Mouse (Mus musculus): ENCODE measurements around the gene Tkfc. TPM values are rescaled to one million over a fixed set of nuclear protein-coding genes. Genes with fewer than 3 reads are reported as not detected.
"Not testable (repeated sequence)": the region's sequence is repeated elsewhere in the genome, so short reads cannot be mapped to it uniquely, and the experiment has no call there.

The Tkfc gene
- polyA plus RNA-seq, 1 experiment from 2014 or later: 26.1 TPM

- not testable (repeated sequence) for H3K9me3 ChIP-seq (ENCODE audit: control insufficient read depth, low read length); DNase-seq (ENCODE audit: low spot score); ATAC-seq (replicated peaks; ENCODE audit: low FRiP score); H3K4me1 ChIP-seq (replicated peaks; ENCODE audit: control insufficient read depth, insufficient read depth, low read length); H3K4me3 ChIP-seq (ENCODE audit: low read depth, low read length); H3K36me3 ChIP-seq (ENCODE audit: control insufficient read depth, insufficient read depth, low read length); H3K27ac ChIP-seq (ENCODE audit: low read depth, low read length); H3K4me2 ChIP-seq (ENCODE audit: low read depth, low read length, severe bottlenecking); H3K9ac ChIP-seq (ENCODE audit: low read length); H3K27me3 ChIP-seq (ENCODE audit: control insufficient read depth, insufficient read depth, low read length)
- WGBS: 80% methylated on average over 4 of the region's 4 CpGs
Observed at GRCm38 (mm10) chr19:10557837-10558375, 47.5 kb downstream of the Tkfc start.

GRCm38 (mm10) chr19:10557430-10557829, 48.0 kb downstream of the Tkfc start:
- Histone ChIP-seq H3K4me1 (replicated peaks; ENCODE audit: control insufficient read depth, insufficient read depth, low read length) (no peaks in the 10 kb centered on the region), H3K27me3 (ENCODE audit: control insufficient read depth, insufficient read depth, low read length) (no peaks in the 10 kb centered on the region), H3K4me3 (ENCODE audit: low read depth, low read length) (no peak overlapping the region), H3K9me3 (ENCODE audit: control insufficient read depth, low read length) (no peaks in the 10 kb centered on the region), H3K36me3 (ENCODE audit: control insufficient read depth, insufficient read depth, low read length) (no peaks in the 10 kb centered on the region), H3K4me2 (ENCODE audit: low read depth, low read length, severe bottlenecking) (no peak overlapping the region), H3K27ac (ENCODE audit: low read depth, low read length) (no peak overlapping the region), H3K9ac (ENCODE audit: low read length) (no peak overlapping the region)
- DNase-seq (ENCODE audit: low spot score) (no peak), ATAC-seq (replicated peaks; ENCODE audit: low FRiP score) (no peak)
- whole genome bisulfite sequencing: 62% methylated on average over 2 of the region's 2 CpGs

GRCm38 (mm10) chr19:10557001-10557400, 48.5 kb downstream of the Tkfc start:
- Histone ChIP-seq H3K4me3 (ENCODE audit: low read depth, low read length) (no peak overlapping the region), H3K27me3 (ENCODE audit: control insufficient read depth, insufficient read depth, low read length) (no peaks in the 10 kb centered on the region), H3K9me3 (ENCODE audit: control insufficient read depth, low read length) (no peaks in the 10 kb centered on the region), H3K36me3 (ENCODE audit: control insufficient read depth, insufficient read depth, low read length) (no peaks in the 10 kb centered on the region), H3K4me2 (ENCODE audit: low read depth, low read length, severe bottlenecking) (no peak overlapping the region), H3K9ac (ENCODE audit: low read length) (no peak overlapping the region), H3K4me1 (replicated peaks; ENCODE audit: control insufficient read depth, insufficient read depth, low read length) (no peaks in the 10 kb centered on the region), H3K27ac (ENCODE audit: low read depth, low read length) (no peak overlapping the region)
- DNase-seq (ENCODE audit: low spot score): no peak
- 71% methylated on average over 2 of the region's 2 CpGs for WGBS
- ATAC-seq (replicated peaks; ENCODE audit: low FRiP score): no peak

DNA sequence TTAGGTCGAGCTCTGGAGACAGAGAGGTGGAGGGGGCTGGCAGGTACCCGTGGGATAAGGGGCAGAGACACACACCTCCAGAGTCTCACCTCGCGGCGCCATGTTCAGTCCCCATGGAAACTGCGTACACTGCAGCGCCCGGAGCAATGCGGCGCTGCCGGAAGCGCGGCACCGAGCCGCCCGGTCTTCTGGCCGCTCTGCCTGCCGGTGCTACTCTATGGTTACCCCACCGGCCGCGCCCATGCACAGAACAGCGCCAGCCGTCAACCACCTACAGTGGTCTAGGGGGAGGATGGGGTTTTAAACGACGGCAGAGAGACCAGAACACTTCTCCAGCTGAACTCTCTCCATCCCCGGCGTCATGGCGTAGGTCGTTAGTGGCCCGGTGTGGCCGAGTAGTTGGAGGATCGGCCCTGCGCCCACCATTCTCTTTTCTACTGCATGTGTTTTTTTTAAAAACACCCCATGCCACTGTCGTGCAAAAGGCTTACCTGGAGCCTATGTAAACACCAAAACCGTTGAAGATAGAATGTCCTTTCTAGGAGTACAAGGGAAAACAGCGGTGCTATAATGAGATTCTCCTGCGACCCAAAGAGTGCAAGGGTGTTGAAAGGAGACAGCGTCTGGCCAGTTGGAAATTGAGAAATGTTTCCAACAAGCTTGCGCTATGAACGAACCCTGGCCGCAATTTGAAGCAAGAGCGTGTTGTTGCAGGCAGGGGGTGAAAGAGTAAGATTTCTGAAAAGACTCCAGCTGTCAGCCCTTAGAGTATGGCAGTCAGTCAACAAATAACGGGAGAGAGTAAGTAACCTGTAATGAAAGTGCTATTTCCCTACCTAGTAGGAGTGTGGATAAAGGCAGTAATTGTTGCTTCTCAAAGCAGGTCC, 49.6 kb downstream of the Tkfc start, which contains the start of gene Tmem216:
Gene Tmem216 (minus strand): TSS at position 615 of the 887 bp plus-strand sequence.
- no peaks in the 10 kb centered on the region for H3K9me3 ChIP-seq (ENCODE audit: control insufficient read depth, low read length)
- H3K9ac ChIP-seq (ENCODE audit: low read length): peak within 1 kb of the TSS; percentile 60
- peak within 1 kb of the TSS; percentile 53 for H3K4me3 ChIP-seq (ENCODE audit: low read depth, low read length)
- WGBS: 2% methylated on average over 43 of the region's 43 CpGs
- peak; percentile 99 for ATAC-seq (replicated peaks; ENCODE audit: low FRiP score)
- H3K36me3 ChIP-seq (ENCODE audit: control insufficient read depth, insufficient read depth, low read length): peaks cover 1% of the 10 kb centered on the region; the same call in 1 of the 2 replicates
- H3K27me3 ChIP-seq (ENCODE audit: control insufficient read depth, insufficient read depth, low read length): no peaks in the 10 kb centered on the region
- peak within 1 kb of the TSS; percentile 42; the same call in 1 of the 2 replicates for H3K27ac ChIP-seq (ENCODE audit: low read depth, low read length)
- DNase-seq (ENCODE audit: low spot score): peak; percentile 88
- H3K4me2 ChIP-seq (ENCODE audit: low read depth, low read length, severe bottlenecking): peak within 1 kb of the TSS; percentile 48
- no peaks in the 10 kb centered on the region for H3K4me1 ChIP-seq (replicated peaks; ENCODE audit: control insufficient read depth, insufficient read depth, low read length)

GRCm38 (mm10) chr19:10539454-10539853, 66.0 kb downstream of the Tkfc start:
- Histone ChIP-seq H3K4me2 (ENCODE audit: low read depth, low read length, severe bottlenecking) (no peak overlapping the region), H3K4me1 (replicated peaks; ENCODE audit: control insufficient read depth, insufficient read depth, low read length) (no peaks in the 10 kb centered on the region), H3K9me3 (ENCODE audit: control insufficient read depth, low read length) (no peaks in the 10 kb centered on the region), H3K9ac (ENCODE audit: low read length) (no peak overlapping the region), H3K27me3 (ENCODE audit: control insufficient read depth, insufficient read depth, low read length) (no peaks in the 10 kb centered on the region), H3K27ac (ENCODE audit: low read depth, low read length) (no peak overlapping the region), H3K4me3 (ENCODE audit: low read depth, low read length) (no peak overlapping the region), H3K36me3 (ENCODE audit: control insufficient read depth, insufficient read depth, low read length) (peaks cover 20% of the 10 kb centered on the region)
- no peak for ATAC-seq (replicated peaks; ENCODE audit: low FRiP score)
- WGBS: 93% methylated on average over 5 of the region's 5 CpGs
- no peak for DNase-seq (ENCODE audit: low spot score)

Other genes starting within 250 kb of the Tkfc start
- 3.2 and 7.7 TPM in 2 replicates for gene Syt7, start 216.6 kb downstream of the Tkfc start, polyA plus RNA-seq (2014; fragmentation: Nextera tagmentation; extraction: Ambion mirVana)
- gene Lrrc10b, start 148.2 kb downstream of the Tkfc start, polyA plus RNA-seq (2014; fragmentation: Nextera tagmentation; extraction: Ambion mirVana): 0.33 and 0.71 TPM in 2 replicates
- gene Ppp1r32, start 122.7 kb downstream of the Tkfc start, polyA plus RNA-seq (2014; fragmentation: Nextera tagmentation; extraction: Ambion mirVana): 0.41 and 0.64 TPM in 2 replicates
- gene Cpsf7, start 80.4 kb downstream of the Tkfc start, polyA plus RNA-seq (2014; fragmentation: Nextera tagmentation; extraction: Ambion mirVana): 78.4 and 82.1 TPM in 2 replicates
- 57.1 and 60.9 TPM in 2 replicates for gene Sdhaf2, start 79.5 kb downstream of the Tkfc start, polyA plus RNA-seq (2014; fragmentation: Nextera tagmentation; extraction: Ambion mirVana)
- gene Tmem216, start 49.4 kb downstream of the Tkfc start, polyA plus RNA-seq (2014; fragmentation: Nextera tagmentation; extraction: Ambion mirVana): 61.3 and 61.4 TPM in 2 replicates
- gene Cyb561a3, start 28.5 kb downstream of the Tkfc start, polyA plus RNA-seq (2014; fragmentation: Nextera tagmentation; extraction: Ambion mirVana): 16.6 and 18.3 TPM in 2 replicates
- 60.2 and 65.8 TPM in 2 replicates for gene Tmem138, start 28.3 kb downstream of the Tkfc start, polyA plus RNA-seq (2014; fragmentation: Nextera tagmentation; extraction: Ambion mirVana)
- gene Ddb1, start 327 bp downstream of the Tkfc start, polyA plus RNA-seq (2014; fragmentation: Nextera tagmentation; extraction: Ambion mirVana): 392 and 442 TPM in 2 replicates
- gene Vwce, start 28.6 kb upstream of the Tkfc start, polyA plus RNA-seq (2014; fragmentation: Nextera tagmentation; extraction: Ambion mirVana): 0.47 and 0.49 TPM in 2 replicates
- gene Pga5, start 72.4 kb upstream of the Tkfc start, polyA plus RNA-seq (2014; fragmentation: Nextera tagmentation; extraction: Ambion mirVana): not detected in 2 replicates
- 32.1 and 33.4 TPM in 2 replicates for gene Vps37c, start 83.1 kb upstream of the Tkfc start, polyA plus RNA-seq (2014; fragmentation: Nextera tagmentation; extraction: Ambion mirVana)
- gene Cd5, start 133.3 kb upstream of the Tkfc start, polyA plus RNA-seq (2014; fragmentation: Nextera tagmentation; extraction: Ambion mirVana): 0.05 TPM in 1 of 2 replicates, not detected in the other
- 0.28 TPM in 1 of 2 replicates, not detected in the other for gene Cd6, start 224.4 kb upstream of the Tkfc start, polyA plus RNA-seq (2014; fragmentation: Nextera tagmentation; extraction: Ambion mirVana)
- gene Slc15a3, start 234.1 kb upstream of the Tkfc start, polyA plus RNA-seq (2014; fragmentation: Nextera tagmentation; extraction: Ambion mirVana): 0.19 and 0.20 TPM in 2 replicates

Data from forebrain, embryonic 11.5 days (tissue).